Mouse (Mus musculus) megakaryocyte-erythroid progenitor cell, adult 5-6 weeks (primary cell): ENCODE data around the gene AU041133. TPM values are rescaled to one million over a fixed set of nuclear protein-coding genes. Genes with fewer than 3 reads are reported as not detected.
"Not testable (repeated sequence)": the region's sequence is repeated elsewhere in the genome, so short reads cannot be mapped to it uniquely, and the experiment has no call there.

Source experiments
- ATAC-seq: replicated peaks from 2 replicates; pipeline ENCODE4 v1.8.0; 2016; ENCODE audit warnings: mild to moderate bottlenecking, inconsistent platforms; ENCODE audit not compliant: severe bottlenecking, poor library complexity, low FRiP score, low TSS enrichment
- total RNA-seq, 2 experiments: library from RNA; stranded (forward) in 1 of 2; stranded (reverse) in 1 of 2; fragments of 200-1000, 215-1000 nt in 1 of 2; fragments of >200 nt in 1 of 2; fragmentation: Nextera tagmentation in 1 of 2; gene quantifications; 2 replicates each; pipeline ENCODE4 v1.2.3; 2014 to 2017

The AU041133 gene
- total RNA-seq (2014; fragmentation: Nextera tagmentation) = 2.7 and 5.1 TPM in 2 replicates
- 0.70 and 6.7 TPM in 2 replicates for total RNA-seq (2017)

DNA sequence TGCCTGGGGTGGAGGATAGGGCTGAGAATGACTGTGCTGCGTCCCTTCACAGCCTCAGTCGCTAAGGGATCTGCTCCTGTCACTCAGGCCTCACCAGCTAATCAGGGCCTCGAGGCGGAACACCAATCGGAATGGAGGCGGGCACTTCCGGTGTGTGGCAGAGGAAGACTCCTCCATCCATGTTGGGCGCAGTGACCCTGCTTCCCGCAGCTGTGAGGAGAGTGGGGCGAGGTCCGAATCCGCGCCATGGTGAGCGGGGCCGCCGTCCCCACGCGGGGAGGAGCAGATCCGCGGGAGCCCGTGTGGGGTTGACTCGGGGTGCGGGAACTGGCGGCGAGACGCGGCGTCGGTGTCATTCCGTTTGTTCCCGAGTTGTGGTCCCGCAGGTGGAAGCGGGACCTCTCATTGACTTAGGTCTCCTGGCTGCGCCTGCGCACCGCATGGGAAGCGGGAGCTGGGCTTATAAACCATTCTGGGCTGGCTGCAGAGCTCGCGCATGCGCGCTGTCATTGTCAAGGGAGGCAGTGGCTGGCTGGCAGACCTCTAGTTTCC, at the start of gene AU041133:
Gene AU041133 (plus strand): TSS at position 164 of the 552 bp plus-strand sequence.
- ATAC-seq = peak; percentile 100

GRCm38 (mm10) chr10:82082728-82083621, 44.8 kb upstream of the AU041133 start, which contains the start of gene BC024063:
Gene BC024063, plus strand, starts transcription at chr10:82083353.
- peak; percentile 91 for ATAC-seq

- ATAC-seq = not testable (repeated sequence)
Observed at GRCm38 (mm10) chr10:82083622-82083971, 44.2 kb upstream of the AU041133 start.

GRCm38 (mm10) chr10:82117206-82117605, 10.6 kb upstream of the AU041133 start:
- no peak for ATAC-seq

DNA sequence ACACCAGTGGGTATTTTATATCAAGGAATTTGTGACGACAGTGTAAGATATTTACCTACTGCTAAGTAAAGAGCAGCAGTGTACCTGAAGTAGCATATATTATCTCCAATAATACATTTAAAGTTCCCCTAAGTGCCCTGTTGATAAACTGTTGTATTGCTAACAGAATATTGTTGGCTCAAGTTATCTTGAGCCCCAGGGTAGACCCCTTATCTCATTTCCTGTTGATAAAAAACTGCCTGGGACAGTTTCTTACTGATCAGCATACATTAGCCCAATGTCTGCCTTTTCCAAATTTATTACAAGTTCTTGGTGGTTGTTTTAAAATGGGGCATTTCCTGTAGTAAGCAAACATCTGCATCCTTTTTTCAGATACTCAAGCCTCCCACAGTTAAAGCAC, 17.5 kb downstream of the AU041133 start:
- ATAC-seq = no peak

GRCm38 (mm10) chr10:82147571-82147970, 19.8 kb downstream of the AU041133 start:
- no peak for ATAC-seq

DNA sequence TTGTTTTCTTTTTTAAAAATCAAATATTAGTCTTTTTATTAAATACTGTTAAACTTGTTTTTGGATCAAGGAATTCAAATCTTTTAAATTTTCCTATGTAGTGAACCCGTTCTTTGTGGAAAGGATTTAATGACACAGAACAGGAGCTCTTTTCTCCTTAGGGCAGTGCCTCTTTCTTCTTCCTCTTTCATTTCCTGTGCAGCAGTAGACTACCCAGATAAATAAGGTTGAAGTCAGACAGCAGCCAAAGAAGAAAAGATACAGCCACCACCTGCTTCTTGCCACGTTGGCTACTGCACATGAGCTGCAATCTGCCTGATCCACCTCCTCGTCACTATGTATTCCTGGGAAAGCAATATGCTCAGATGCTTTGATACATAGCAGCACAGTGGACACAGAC, 40.0 kb downstream of the AU041133 start:
- ATAC-seq = no peak

DNA sequence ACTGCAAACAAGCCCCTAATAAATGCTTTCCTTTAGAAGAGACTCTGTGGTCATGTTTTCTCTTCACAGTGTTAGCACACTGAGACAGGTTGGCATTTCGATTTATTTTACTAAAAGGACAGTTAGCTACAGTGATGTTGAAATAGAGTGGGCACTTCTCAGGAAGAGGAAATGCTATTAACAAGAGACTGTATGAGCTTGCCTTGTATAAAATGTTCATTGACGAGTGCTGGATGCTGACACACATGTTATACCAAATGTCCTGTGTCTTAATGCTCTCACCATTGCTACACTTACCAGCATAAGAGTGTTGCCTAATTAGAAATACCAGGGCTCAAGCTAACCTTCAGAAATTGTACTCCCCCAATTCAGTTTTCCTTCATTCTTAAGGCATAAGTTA, 42.0 kb downstream of the AU041133 start:
- no peak for ATAC-seq

- ATAC-seq = no peak
Observed at GRCm38 (mm10) chr10:82170808-82171207, 43.0 kb downstream of the AU041133 start.

- peak; percentile 96 for ATAC-seq
Observed at GRCm38 (mm10) chr10:82178257-82179064, 50.6 kb downstream of the AU041133 start.

Other genes starting within 250 kb of the AU041133 start
- gene Zfp781, start 197.5 kb upstream of the AU041133 start, total RNA-seq (2014; fragmentation: Nextera tagmentation) = 0.84 TPM in 1 of 2 replicates, not detected in the other
- 0.05 TPM in 1 of 2 replicates, not detected in the other for gene Zfp781, start 197.5 kb upstream of the AU041133 start, total RNA-seq (2017)
- 10.4 and 17.6 TPM in 2 replicates for gene Zfp873, start 79.9 kb upstream of the AU041133 start, total RNA-seq (2014; fragmentation: Nextera tagmentation)
- 4.8 and 7.4 TPM in 2 replicates for gene Zfp873, start 79.9 kb upstream of the AU041133 start, total RNA-seq (2017)
- gene BC024063, start 44.7 kb upstream of the AU041133 start, total RNA-seq (2014; fragmentation: Nextera tagmentation) = not detected in 2 replicates
- gene BC024063, start 44.7 kb upstream of the AU041133 start, total RNA-seq (2017) = 0.23 TPM in 1 of 2 replicates, not detected in the other
- 0.89 and 4.1 TPM in 2 replicates for gene Zfp938, start 113.3 kb downstream of the AU041133 start, total RNA-seq (2014; fragmentation: Nextera tagmentation)
- 4.0 and 4.2 TPM in 2 replicates for gene Zfp938, start 113.3 kb downstream of the AU041133 start, total RNA-seq (2017)
- gene 4932415D10Rik, start 188.6 kb downstream of the AU041133 start, total RNA-seq (2014; fragmentation: Nextera tagmentation) = not detected in 2 replicates
- gene 4932415D10Rik, start 188.6 kb downstream of the AU041133 start, total RNA-seq (2017) = not detected in 2 replicates
- gene Gm4924, start 226.2 kb downstream of the AU041133 start, total RNA-seq (2014; fragmentation: Nextera tagmentation) = 4.5 and 12.8 TPM in 2 replicates
- gene Gm4924, start 226.2 kb downstream of the AU041133 start, total RNA-seq (2017) = 2.3 and 4.6 TPM in 2 replicates